Mouse (Mus musculus): ENCODE measurements around the gene Ccnjl.

Ccnjl gene

DNA sequence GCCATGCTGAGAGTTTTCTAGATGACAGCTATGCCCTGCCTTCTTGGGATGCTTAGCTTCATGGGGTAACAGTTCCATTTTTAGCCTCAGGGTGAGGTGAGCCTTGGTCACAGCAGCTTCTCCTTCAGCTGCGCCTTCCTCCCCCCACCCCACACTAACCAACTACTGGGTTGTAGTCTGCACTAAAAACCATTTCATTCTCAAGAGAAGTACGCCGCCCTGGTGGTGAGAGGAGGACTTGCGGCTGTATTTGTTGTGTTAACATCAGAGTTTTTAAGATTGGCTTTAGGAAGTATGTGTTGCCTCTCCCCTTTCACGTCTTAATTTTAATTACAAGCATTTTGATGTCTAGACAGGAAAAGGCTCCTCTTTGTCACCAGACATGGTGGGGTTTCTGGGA lies 39.7 kb downstream of the Ccnjl start:
- DNase-seq (ENCODE audit: low read depth, low spot score), result no peak

GRCm38 (mm10) chr11:43569188-43569587 lies 40.6 kb downstream of the Ccnjl start:
- DNase-seq (ENCODE audit: low read depth, low spot score), result no peak

- DNase-seq (ENCODE audit: low read depth, low spot score), result no peak
These were observed 41.0 kb downstream of the Ccnjl start for GRCm38 (mm10) chr11:43569595-43569994.

DNA sequence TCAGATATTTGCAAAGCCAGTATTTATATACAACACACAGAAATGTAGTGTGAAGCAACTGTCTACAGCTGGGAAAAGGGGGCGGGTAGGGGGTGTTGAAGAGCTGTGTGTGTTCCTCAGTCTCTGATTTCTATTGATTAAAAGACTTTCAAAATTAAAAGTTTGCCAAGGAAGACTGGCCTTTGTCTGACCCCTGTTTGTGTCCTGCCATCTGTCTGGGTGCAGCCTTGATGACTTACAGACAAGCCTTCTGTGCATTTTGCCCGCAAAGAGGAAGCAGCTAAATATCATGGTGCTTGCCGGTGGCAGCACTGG lies 46.4 kb downstream of the Ccnjl start:
- no peak for DNase-seq (ENCODE audit: low read depth, low spot score)

- no peak for DNase-seq (ENCODE audit: low read depth, low spot score)
These were observed 47.0 kb downstream of the Ccnjl start for GRCm38 (mm10) chr11:43575376-43576151.

DNA sequence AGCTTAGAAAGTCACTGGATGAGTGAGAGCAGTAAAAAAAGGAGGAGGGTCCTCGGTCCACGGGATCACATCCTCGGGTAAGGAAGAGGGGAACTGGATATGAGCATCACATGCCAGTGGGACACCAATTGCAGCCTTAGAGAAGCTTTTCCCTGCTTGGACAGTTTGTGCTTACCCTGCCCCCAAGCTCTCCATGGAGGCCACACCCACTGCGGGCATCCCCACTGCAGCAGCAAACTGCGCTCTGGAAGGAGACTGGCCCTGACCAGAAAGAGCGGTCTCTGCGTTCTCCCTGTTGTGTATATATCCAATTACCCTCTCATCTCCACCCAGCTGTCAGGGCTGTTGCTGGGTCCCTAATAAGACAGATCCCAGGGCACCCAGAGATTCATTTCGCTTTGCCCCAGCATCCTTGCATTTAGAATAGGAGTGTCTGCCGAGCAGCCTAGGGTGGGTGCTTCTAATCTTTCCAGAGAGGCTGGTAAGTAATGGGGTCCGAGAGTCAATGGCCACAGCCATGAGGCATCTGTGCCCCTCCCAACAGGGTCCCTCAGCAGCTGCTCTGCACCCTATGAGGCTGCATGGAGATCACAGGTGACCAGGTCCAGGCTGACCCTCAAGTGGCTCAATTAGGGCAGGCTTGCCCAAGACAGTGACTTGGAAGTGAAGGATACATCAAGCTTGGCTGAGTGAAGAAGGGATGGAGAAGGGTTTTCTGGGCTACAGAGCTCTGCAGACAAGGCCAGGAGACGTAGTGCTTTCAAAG lies 49.3 kb downstream of the Ccnjl start:
- DNase-seq (ENCODE audit: low read depth, low spot score), result no peak

DNA sequence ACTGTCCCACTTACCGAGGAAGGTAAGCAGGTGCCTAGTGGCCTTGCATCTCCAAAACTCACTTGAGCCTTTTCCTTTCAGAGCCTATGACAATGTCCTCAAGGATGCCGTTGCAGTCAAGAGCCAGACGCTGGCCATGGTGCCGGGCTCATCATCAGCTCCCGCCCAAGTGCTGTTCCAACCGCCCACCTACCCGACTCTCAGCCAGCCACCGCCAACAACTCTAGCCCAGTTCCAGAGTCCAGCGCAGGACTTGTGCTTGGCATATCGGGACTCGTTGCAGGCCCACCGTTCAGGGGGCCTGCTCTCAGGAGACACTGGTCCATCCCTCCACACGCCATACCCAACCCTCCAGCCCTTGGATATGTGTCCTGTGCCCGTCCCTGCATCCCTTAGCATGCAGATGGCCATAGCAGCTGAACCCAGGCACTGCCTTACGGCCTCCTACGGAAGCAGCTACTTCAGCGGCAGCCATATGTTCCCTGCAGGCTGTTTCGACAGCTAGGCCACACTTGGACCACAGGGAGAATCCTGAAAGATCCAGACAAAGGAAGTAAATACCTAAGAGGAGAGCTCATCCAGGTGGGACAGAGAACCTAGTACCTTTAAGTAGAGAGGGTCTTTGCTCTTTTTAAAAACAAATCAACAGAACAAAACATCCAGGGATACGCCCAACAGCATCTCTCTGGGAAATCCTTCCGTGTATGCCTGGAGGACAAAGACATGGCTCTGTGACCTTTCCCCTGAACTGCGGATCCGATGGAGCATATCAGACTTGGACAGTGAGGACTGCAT lies 56.8 kb downstream of the Ccnjl start:
- no peak for DNase-seq (ENCODE audit: low read depth, low spot score)

- no peak for DNase-seq (ENCODE audit: low read depth, low spot score)
These were observed 57.9 kb downstream of the Ccnjl start, which contains the start of gene 4933415A04Rik for GRCm38 (mm10) chr11:43586324-43587090. TSS of gene 4933415A04Rik (plus strand) at chr11:43587040.

DNA sequence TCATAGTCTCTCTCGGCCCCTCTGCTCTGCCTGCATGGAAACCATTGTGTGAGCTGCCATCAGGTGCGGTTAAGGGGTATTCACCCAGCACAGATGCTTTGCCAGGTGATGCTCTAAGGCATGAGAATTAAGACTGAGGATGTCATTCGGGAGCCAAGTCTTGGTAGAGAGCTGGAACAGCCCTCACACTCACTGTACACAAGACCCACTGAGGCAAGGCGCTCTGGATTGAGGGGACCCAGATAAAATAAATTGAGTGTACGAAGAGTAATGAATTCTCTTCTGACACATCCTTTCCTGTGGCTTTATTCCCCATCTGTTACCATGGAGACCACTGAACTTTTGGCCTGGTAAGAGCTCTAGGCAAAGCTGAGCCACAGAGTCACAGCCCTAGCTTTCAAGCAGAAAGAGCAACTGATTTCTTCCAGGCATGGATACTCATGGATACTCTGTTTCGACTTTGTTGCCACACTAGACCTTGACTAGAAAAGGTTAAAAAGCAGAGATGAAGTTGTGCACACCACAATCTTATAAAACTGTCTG lies 61.0 kb downstream of the Ccnjl start:
- no peak for DNase-seq (ENCODE audit: low read depth, low spot score)

GRCm38 (mm10) chr11:43601440-43601839 lies 72.9 kb downstream of the Ccnjl start, which contains the start of gene Fabp6:
TSS of gene Fabp6 (minus strand) at chr11:43601540.
- DNase-seq (ENCODE audit: low read depth, low spot score), result no peak

- DNase-seq (ENCODE audit: low read depth, low spot score), result no peak
These were observed 75.6 kb downstream of the Ccnjl start for GRCm38 (mm10) chr11:43604207-43604606.

DNA sequence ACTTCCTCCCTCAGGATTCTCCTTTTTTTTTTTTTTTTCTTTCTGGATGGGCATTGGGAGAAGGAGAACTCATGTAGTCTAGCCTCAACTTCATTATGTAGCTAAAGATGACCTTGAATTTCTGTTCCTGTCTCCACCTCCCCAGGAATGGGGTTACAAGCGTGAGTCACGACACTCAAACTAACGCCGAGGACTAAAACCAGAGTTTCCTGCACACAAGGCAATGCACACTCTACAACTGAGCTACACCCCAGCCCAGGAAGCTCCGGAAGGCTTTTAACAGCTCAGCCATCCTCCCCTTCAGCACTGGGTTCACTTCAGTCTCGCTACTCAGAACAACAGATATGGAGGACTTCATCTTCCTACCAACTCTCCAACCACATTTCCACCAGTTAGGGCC lies 76.3 kb downstream of the Ccnjl start:
- no peak for DNase-seq (ENCODE audit: low read depth, low spot score)

- no peak for DNase-seq (ENCODE audit: low read depth, low spot score)
These were observed 77.3 kb downstream of the Ccnjl start for GRCm38 (mm10) chr11:43605859-43606258.

GRCm38 (mm10) chr11:43608440-43608839 lies 79.9 kb downstream of the Ccnjl start:
- DNase-seq (ENCODE audit: low read depth, low spot score), result no peak

- DNase-seq (ENCODE audit: low read depth, low spot score), result no peak
These were observed 81.5 kb downstream of the Ccnjl start for GRCm38 (mm10) chr11:43610006-43610661.

DNA sequence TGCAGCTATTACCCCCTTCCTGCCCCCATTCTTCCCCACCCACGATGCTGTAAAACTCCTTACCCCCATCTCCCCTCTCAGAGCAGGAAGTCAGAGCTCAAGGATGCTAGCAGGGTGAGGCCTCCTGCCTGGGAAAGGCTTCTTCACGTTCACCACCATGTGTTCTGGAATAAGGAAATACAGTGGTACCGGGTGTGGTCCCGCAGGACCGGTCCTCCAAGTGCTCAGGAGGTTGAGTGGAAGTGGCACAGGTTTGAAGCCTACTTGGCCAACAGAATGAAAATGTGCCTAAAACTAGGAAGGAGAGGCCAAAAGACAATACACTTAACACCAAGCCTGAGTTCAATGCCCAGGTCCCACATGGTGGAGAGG lies 82.1 kb downstream of the Ccnjl start:
- DNase-seq (ENCODE audit: low read depth, low spot score), result no peak

DNA sequence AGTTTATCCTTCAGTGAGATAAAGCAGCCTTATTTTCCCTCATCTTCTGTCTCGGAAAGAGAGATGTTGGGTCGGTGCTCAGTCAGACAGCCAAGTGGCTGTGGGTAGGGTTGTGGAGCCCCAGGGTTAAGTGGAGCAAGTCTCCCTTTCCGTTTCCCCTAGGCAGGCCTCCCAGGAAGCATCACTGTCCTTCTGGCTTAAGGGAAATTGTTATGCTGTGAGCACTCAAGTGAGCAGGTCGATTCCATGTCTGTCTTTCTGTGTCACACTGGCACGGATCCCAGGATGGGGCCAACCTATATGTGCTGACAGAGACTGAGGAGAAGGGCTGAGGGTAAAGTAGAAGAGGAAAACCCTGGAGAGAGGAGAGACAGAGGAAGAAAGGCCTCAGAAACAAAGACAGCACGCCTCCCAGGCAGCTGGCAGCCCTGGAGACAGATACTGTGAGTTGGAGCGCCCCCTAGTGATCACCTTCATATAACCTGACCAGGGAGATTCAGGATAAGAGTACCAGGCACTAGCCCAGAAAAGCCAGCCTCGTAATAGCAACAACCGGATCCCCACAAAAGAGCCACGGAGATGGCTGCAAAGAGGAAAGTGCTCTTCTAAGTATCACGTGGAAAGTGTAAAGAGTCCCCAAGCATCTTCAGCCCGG lies 84.4 kb downstream of the Ccnjl start:
- DNase-seq (ENCODE audit: low read depth, low spot score), result peak; percentile 64

- no peak for DNase-seq (ENCODE audit: low read depth, low spot score)
These were observed 89.3 kb downstream of the Ccnjl start for GRCm38 (mm10) chr11:43617924-43618323.

GRCm38 (mm10) chr11:43618403-43618802 lies 89.8 kb downstream of the Ccnjl start:
- no peak for DNase-seq (ENCODE audit: low read depth, low spot score)

GRCm38 (mm10) chr11:43621769-43622168 lies 93.2 kb downstream of the Ccnjl start:
- no peak for DNase-seq (ENCODE audit: low read depth, low spot score)

Data from brain, embryonic 18.5 days (tissue).